Mouse (Mus musculus) stomach, postnatal 0 days (tissue): ENCODE data around the gene Rftn2.

Source experiments
- CTCF ChIP-seq: IDR thresholded peaks from 2 replicates; pipeline ENCODE4 v1.5.1; 2016; ENCODE audit warnings: antibody characterized with exemption, low read depth, mild to moderate bottlenecking, moderate library complexity
- EP300 ChIP-seq: optimal IDR thresholded peaks from 2 replicates; pipeline ENCODE3; 2016; ENCODE audit warnings: antibody characterized with exemption

DNA sequence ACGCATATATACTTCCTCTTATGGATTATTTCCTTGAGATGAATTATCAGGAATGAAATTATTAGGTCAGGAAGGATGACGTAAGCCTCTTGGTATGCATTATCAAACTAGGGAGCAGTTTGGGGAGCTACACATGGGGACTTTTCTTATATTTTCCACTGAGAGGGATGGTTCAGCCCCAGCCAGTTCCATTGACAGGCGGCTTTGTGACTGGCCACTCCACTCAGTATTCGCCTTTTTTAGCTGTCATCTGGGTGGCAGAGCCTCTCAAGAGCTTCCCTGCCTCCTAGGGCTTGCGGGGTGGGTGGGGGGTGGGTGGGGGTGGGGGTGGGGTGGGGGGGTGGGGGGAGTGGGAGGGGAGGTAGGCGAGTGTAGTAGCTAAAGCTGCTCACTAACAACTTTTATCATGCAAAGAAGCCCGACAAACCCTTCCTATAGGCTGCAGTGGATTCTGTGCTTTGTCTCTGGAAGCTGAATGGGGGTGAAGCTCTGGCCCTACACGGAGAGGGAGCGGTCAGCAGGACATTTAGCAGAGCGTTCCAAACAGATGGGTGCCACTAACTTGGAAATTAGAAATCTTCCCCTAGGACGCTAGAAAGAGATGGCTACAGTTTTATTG, 39.9 kb downstream of the Rftn2 start:
- TF ChIP-seq EP300 (no peak), CTCF (no peak)
